Mouse (Mus musculus) midbrain, embryonic 14.5 days (tissue): Measurements from ENCODE around the gene Taf4. TPM values are rescaled to one million over a fixed set of nuclear protein-coding genes. Genes with fewer than 3 reads are reported as not detected.

Experiments used
- ATAC-seq: fragments of 200-750 bp; cut with Nextera tagmentation; 2 replicates; pipeline ENCODE4 v1.8.0; 2017; ENCODE audit warnings: moderate number of reproducible peaks, moderate library complexity; ENCODE audit not compliant: low FRiP score, low TSS enrichment
- DNase-seq: peaks from one replicate; pipeline ENCODE4 v3.0.0-alpha.2; 2015
- H3K27ac ChIP-seq: fragments of 300-500 bp; sonication (generic); replicated peaks from 2 replicates; pipeline ENCODE4 v1.5.1; 2014; ENCODE audit warnings: mild to moderate bottlenecking, low read depth, low read length, moderate library complexity
- H3K27me3 ChIP-seq: fragments of 300-500 bp; sonication (generic); 2 replicates; pipeline ENCODE4 v1.6.1; 2014; ENCODE audit warnings: low read length, control low read depth, mixed read lengths; ENCODE audit not compliant: control insufficient read depth, insufficient read depth
- H3K36me3 ChIP-seq: fragments of 300-500 bp; sonication (generic); 2 replicates; pipeline ENCODE4 v1.6.1; 2014; ENCODE audit warnings: low read length, control low read depth; ENCODE audit not compliant: control insufficient read depth, insufficient read depth
- H3K4me1 ChIP-seq: fragments of 300-500 bp; sonication (generic); 2 replicates; pipeline ENCODE4 v1.6.1; 2014; ENCODE audit warnings: mild to moderate bottlenecking, antibody characterized with exemption, low read length, control low read depth; ENCODE audit not compliant: control insufficient read depth, insufficient read depth
- H3K4me2 ChIP-seq: fragments of 300-500 bp; sonication (generic); 2 replicates; pipeline ENCODE4 v1.6.1; 2014; ENCODE audit warnings: mild to moderate bottlenecking, low read length, moderate library complexity
- H3K4me3 ChIP-seq: fragments of 300-500 bp; sonication (generic); replicated peaks from 2 replicates; pipeline ENCODE4 v1.5.1; 2014; ENCODE audit warnings: low read depth, low read length
- H3K9ac ChIP-seq: fragments of 300-500 bp; sonication (generic); replicated peaks from 2 replicates; pipeline ENCODE4 v1.6.1; 2014; ENCODE audit warnings: mild to moderate bottlenecking, low read length, moderate library complexity
- H3K9me3 ChIP-seq: fragments of 300-500 bp; sonication (generic); 2 replicates; pipeline ENCODE4 v1.6.1; 2016; ENCODE audit warnings: low read length, control low read depth, mixed read lengths; ENCODE audit not compliant: control insufficient read depth
- WGBS: fragments of 180-500 bp; shearing (Covaris S2); extraction: QIAGEN DNeasy Blood & Tissue Kit; methylation state at CpG from one replicate; pipeline ENCODE4 v1.1.7; 2014; 5-methylcytosine and 5-hydroxymethylcytosine counted together
- polyA plus RNA-seq: library from polyadenylated mRNA; unstranded; fragments of >200 nt; fragmentation: Nextera tagmentation; extraction: Ambion mirVana; gene quantifications from 2 replicates; pipeline ENCODE4 v1.2.1, GENCODE M21; 2014

Gene Taf4
- polyA plus RNA-seq, 1 experiment from 2014 or later, result 5.4 TPM

DNA sequence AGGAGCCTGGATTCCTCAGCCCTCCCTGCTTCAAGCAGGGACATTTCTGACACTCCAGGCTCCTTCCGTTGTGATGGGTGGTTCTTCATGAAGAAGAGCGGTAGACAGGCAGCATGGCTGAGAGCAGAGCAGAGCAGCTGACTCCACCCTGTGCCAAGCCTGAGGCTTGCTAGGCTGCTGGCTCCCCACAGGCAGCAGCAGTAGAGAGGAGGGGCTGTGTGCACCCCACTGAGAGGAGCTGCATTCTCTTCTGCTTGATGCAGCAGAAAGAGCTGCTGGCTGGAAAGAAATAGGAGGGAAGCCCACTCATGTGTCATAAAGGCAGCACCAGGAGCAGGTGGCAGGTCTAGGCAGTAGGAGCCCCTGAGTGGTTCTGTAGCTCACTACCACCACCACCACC lies 106.6 kb downstream of the Taf4 start:
- DNase-seq (peak; percentile 68), ATAC-seq (peak; percentile 55; the same call in 1 of the 2 replicates)
- no peak overlapping the region for H3K9ac ChIP-seq
- 12% methylated on average over 2 of the region's 2 CpGs for WGBS
- no peak overlapping the region for H3K4me3 ChIP-seq
- H3K27me3 ChIP-seq, result no peaks in the 10 kb centered on the region
- H3K4me2 ChIP-seq, result no peak overlapping the region
- H3K9me3 ChIP-seq, result no peaks in the 10 kb centered on the region
- no peaks in the 10 kb centered on the region for H3K36me3 ChIP-seq
- H3K27ac ChIP-seq, result peak overlapping the region; percentile 43
- H3K4me1 ChIP-seq, result peaks cover 7% of the 10 kb centered on the region

GRCm38 (mm10) chr2:179867669-179868068 lies 108.8 kb downstream of the Taf4 start:
- DNase-seq, result no peak
- H3K36me3 ChIP-seq, result no peaks in the 10 kb centered on the region
- WGBS, result 80% methylated on average over 3 of the region's 3 CpGs
- no peaks in the 10 kb centered on the region for H3K27me3 ChIP-seq
- no peak overlapping the region for H3K4me2 ChIP-seq
- no peak for ATAC-seq
- H3K4me3 ChIP-seq, result no peak overlapping the region
- no peak overlapping the region for H3K27ac ChIP-seq
- no peak overlapping the region for H3K9ac ChIP-seq
- H3K9me3 ChIP-seq, result no peaks in the 10 kb centered on the region
- H3K4me1 ChIP-seq, result peaks cover 7% of the 10 kb centered on the region

GRCm38 (mm10) chr2:179865097-179865496 lies 111.3 kb downstream of the Taf4 start:
- ATAC-seq, result no peak
- WGBS, result 75% methylated on average over 5 of the region's 5 CpGs
- Histone ChIP-seq H3K27ac (no peak overlapping the region), H3K36me3 (no peaks in the 10 kb centered on the region), H3K4me3 (no peak overlapping the region), H3K9ac (no peak overlapping the region), H3K4me1 (peaks cover 7% of the 10 kb centered on the region), H3K9me3 (no peaks in the 10 kb centered on the region), H3K27me3 (no peaks in the 10 kb centered on the region), H3K4me2 (no peak overlapping the region)
- DNase-seq, result no peak

GRCm38 (mm10) chr2:179863266-179863665 lies 113.2 kb downstream of the Taf4 start:
- no peak overlapping the region for H3K27ac ChIP-seq
- H3K4me3 ChIP-seq, result no peak overlapping the region
- no peaks in the 10 kb centered on the region for H3K36me3 ChIP-seq
- no peak overlapping the region for H3K9ac ChIP-seq
- H3K27me3 ChIP-seq, result no peaks in the 10 kb centered on the region
- WGBS, result 79% methylated on average over 3 of the region's 3 CpGs
- DNase-seq, result no peak
- no peaks in the 10 kb centered on the region for H3K9me3 ChIP-seq
- no peaks in the 10 kb centered on the region for H3K4me1 ChIP-seq
- H3K4me2 ChIP-seq, result no peak overlapping the region
- no peak for ATAC-seq

DNA sequence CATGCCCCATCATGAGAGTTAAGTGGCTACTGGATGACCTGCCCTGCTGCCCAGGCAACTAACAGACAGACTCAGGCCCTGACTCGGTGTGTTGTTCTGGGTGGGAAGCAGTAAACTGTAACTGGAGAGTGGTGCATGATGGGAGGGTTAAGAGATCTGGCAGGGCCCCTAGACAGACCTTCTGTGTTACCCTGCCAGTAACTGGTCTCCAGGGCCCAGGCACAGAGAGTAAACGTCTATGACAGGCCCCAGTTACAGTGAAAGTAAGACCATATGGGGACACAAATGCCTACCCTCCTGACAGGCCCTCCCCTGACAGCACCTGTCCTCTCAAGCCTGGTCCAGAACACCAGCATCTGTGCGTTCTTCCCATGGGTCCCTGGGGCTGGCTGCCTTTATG lies 113.8 kb downstream of the Taf4 start:
- no peak for ATAC-seq
- Histone ChIP-seq H3K9ac (no peak overlapping the region), H3K4me2 (no peak overlapping the region), H3K27ac (no peak overlapping the region), H3K4me3 (no peak overlapping the region), H3K4me1 (no peaks in the 10 kb centered on the region), H3K36me3 (no peaks in the 10 kb centered on the region), H3K9me3 (no peaks in the 10 kb centered on the region), H3K27me3 (no peaks in the 10 kb centered on the region)
- DNase-seq, result no peak
- WGBS, result 69% methylated on average over 3 of the region's 3 CpGs

Other genes with a start within 250 kb of the Taf4 start
- gene Lsm14b, start 48.3 kb upstream of the Taf4 start, polyA plus RNA-seq, result 21.2 and 35.9 TPM in 2 replicates
- gene Psma7, start 65.8 kb upstream of the Taf4 start, polyA plus RNA-seq, result 579 and 610 TPM in 2 replicates
- 61.4 and 62.7 TPM in 2 replicates for gene Ss18l1, start 65.9 kb upstream of the Taf4 start, polyA plus RNA-seq
- gene Mtg2, start 93.9 kb upstream of the Taf4 start, polyA plus RNA-seq, result 32.2 and 35.4 TPM in 2 replicates
- 2.7 and 3.8 TPM in 2 replicates for gene Hrh3, start 127.8 kb upstream of the Taf4 start, polyA plus RNA-seq
- 67.2 and 76.6 TPM in 2 replicates for gene Osbpl2, start 142.7 kb upstream of the Taf4 start, polyA plus RNA-seq
- gene Adrm1, start 194.8 kb upstream of the Taf4 start, polyA plus RNA-seq, result 158 and 179 TPM in 2 replicates
- gene Lama5, start 249.2 kb upstream of the Taf4 start, polyA plus RNA-seq, result 1.2 and 1.8 TPM in 2 replicates